Mouse (Mus musculus): ENCODE results near the gene Prg3.

GRCm38 (mm10) chr2:85006600-85006999 lies 18.6 kb downstream of the Prg3 start:
- TF ChIP-seq CTCF (conservative IDR thresholded peaks at IDR 0.05 in 1 of 2, IDR thresholded peaks at IDR 0.05 in 1 of 2; ENCODE audit: low read depth in 2 of 2, low read length in 2 of 2) (no peak), POLR2A (IDR thresholded peaks at IDR 0.05; ENCODE audit: low read depth, low read length) (no peak), ZKSCAN1 (IDR thresholded peaks at IDR 0.05; ENCODE audit: borderline replicate concordance, low read depth, low read length) (no peak), E2F4 (IDR thresholded peaks at IDR 0.05; ENCODE audit: insufficient replicate concordance, low read depth, low read length) (no peak)

Measured in CH12.LX (cell line).